Mouse (Mus musculus) kidney, embryonic 16.5 days (tissue): Measurements from ENCODE around the gene Mllt1. TPM values are rescaled to one million over a fixed set of nuclear protein-coding genes. Genes with fewer than 3 reads are reported as not detected.

ENCODE experiments used
- ATAC-seq: fragments of 200-750 bp; cut with Nextera tagmentation; 2 replicates; pipeline ENCODE4 v1.8.0; 2017; ENCODE audit warnings: moderate TSS enrichment; ENCODE audit not compliant: low FRiP score, low TSS enrichment
- H3K27ac ChIP-seq: fragments of 300-500 bp; sonication (generic); 2 replicates; pipeline ENCODE4 v1.5.1; 2014; ENCODE audit warnings: low read length
- H3K27me3 ChIP-seq: fragments of 300-500 bp; sonication (generic); 2 replicates; pipeline ENCODE4 v1.6.1; 2014; ENCODE audit warnings: low read length, control low read depth, mixed read lengths; ENCODE audit not compliant: insufficient read depth
- H3K36me3 ChIP-seq: fragments of 300-500 bp; sonication (generic); 2 replicates; pipeline ENCODE4 v1.6.1; 2014; ENCODE audit warnings: low read length, control low read depth, mixed read lengths; ENCODE audit not compliant: insufficient read depth
- H3K4me1 ChIP-seq: fragments of 300-500 bp; sonication (generic); 2 replicates; pipeline ENCODE4 v1.6.1; 2014; ENCODE audit warnings: low read length, control low read depth, mixed read lengths; ENCODE audit not compliant: insufficient read depth
- H3K4me2 ChIP-seq: fragments of 300-500 bp; sonication (generic); replicated peaks from 2 replicates; pipeline ENCODE4 v1.6.1; 2014; ENCODE audit warnings: low read depth, low read length
- H3K4me3 ChIP-seq: fragments of 300-500 bp; sonication (generic); 2 replicates; pipeline ENCODE4 v1.5.1; 2014; ENCODE audit warnings: mild to moderate bottlenecking, low read length
- H3K9ac ChIP-seq: fragments of 300-500 bp; sonication (generic); replicated peaks from 2 replicates; pipeline ENCODE4 v1.6.1; 2014; ENCODE audit warnings: low read length
- H3K9me3 ChIP-seq: fragments of 300-500 bp; sonication (generic); 2 replicates; pipeline ENCODE4 v1.6.1; 2016; ENCODE audit warnings: low read length, control low read depth
- WGBS: fragments of 180-500 bp; shearing (Covaris S2); extraction: QIAGEN DNeasy Blood & Tissue Kit; methylation state at CpG from one replicate; pipeline ENCODE4 v1.1.7; 2014; 5-methylcytosine and 5-hydroxymethylcytosine counted together
- polyA plus RNA-seq: library from polyadenylated mRNA; unstranded; fragments of >200 nt; fragmentation: Nextera tagmentation; extraction: Ambion mirVana; gene quantifications from 2 replicates; pipeline ENCODE4 v1.2.1, GENCODE M21; 2015

Mllt1 gene
- polyA plus RNA-seq, 1 experiment from 2014 or later, result 53.1 TPM

DNA sequence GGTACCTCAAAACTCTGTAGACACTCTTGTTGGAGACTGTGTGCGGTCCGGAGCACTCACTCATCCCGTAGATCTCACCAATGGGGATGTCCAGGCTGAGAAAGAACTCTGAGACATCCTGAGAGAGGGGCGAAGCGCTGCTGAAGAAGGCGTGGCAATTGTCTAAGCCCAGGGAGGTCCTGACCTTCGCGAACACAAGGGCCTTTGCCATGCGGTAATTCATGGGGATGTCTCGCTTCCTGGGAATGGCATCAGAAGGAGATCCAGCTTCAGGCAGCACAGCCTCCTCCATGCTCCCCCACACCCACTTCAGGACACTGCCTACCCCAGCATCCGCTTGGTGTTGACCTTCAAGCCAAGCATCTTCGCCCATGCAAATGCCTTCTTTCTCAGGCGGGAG lies 85.5 kb downstream of the Mllt1 start:
- WGBS, result 80% methylated on average over 13 of the region's 13 CpGs
- ATAC-seq, result no peak

DNA sequence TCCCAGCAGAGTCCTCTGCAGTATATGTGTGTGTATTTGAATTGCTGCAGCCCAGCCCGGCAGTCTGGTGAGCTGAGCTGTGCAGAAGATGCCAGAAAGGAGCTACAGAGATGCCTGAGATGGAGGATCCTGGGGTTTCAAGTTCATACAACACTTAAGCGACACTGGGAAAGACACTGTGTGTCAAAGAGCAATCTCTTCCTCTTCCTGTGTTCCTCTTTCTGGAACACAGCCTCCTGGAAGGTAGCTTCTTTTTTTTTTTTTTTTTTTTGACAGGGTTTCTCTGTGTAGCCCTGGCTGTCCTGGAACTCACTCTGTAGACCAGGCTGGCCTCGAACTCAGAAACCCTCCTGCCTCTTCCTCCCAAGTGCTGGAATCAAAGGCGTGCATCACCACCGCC lies 86.4 kb downstream of the Mllt1 start:
- WGBS, result 82% methylated on average over 5 of the region's 5 CpGs
- H3K9ac ChIP-seq, result no peak overlapping the region
- H3K27ac ChIP-seq, result no peak overlapping the region
- H3K36me3 ChIP-seq, result no peaks in the 10 kb centered on the region
- H3K4me1 ChIP-seq, result no peaks in the 10 kb centered on the region
- no peak overlapping the region for H3K4me3 ChIP-seq
- ATAC-seq, result no peak
- H3K9me3 ChIP-seq, result no peaks in the 10 kb centered on the region
- no peaks in the 10 kb centered on the region for H3K27me3 ChIP-seq
- H3K4me2 ChIP-seq, result no peak overlapping the region

More for the DNA sequence above, 85.5 kb downstream of the Mllt1 start:
- Histone ChIP-seq H3K36me3 (no peaks in the 10 kb centered on the region), H3K27ac (no peak overlapping the region), H3K27me3 (no peaks in the 10 kb centered on the region), H3K9ac (no peak overlapping the region), H3K4me1 (no peaks in the 10 kb centered on the region), H3K4me3 (no peak overlapping the region), H3K9me3 (no peaks in the 10 kb centered on the region), H3K4me2 (no peak overlapping the region)

DNA sequence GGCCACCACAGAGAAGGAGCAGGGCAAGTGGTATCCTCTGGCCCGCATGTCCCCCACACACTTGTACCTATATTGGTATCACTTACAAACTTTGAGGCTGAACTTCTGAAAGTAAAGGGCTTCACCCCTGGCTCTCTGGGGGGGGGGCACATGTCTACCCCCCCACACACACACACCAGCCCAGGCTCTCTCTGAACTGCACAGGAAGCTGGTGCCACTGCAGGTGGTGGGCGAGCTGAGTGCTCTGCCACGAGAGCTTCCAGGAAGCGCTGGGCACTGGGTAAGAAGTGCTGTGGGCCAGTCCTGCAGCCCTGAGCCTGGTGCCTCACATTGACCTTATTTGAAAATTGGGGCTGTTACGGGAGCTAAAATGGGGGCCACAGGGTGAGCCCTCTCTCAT lies 91.5 kb downstream of the Mllt1 start:
- no peaks in the 10 kb centered on the region for H3K27me3 ChIP-seq
- H3K27ac ChIP-seq, result no peak overlapping the region
- no peaks in the 10 kb centered on the region for H3K9me3 ChIP-seq
- no peak overlapping the region for H3K9ac ChIP-seq
- no peak overlapping the region for H3K4me3 ChIP-seq
- no peaks in the 10 kb centered on the region for H3K4me1 ChIP-seq
- H3K4me2 ChIP-seq, result no peak overlapping the region
- no peak for ATAC-seq
- WGBS, result 81% methylated on average over 5 of the region's 5 CpGs
- H3K36me3 ChIP-seq, result no peaks in the 10 kb centered on the region

Other genes with a start within 250 kb of the Mllt1 start
- gene Ndufa11, start 217.6 kb downstream of the Mllt1 start, polyA plus RNA-seq, result 479 and 501 TPM in 2 replicates
- gene Vmac, start 217.4 kb downstream of the Mllt1 start, polyA plus RNA-seq, result 22.4 and 23.2 TPM in 2 replicates
- gene Nrtn, start 177.9 kb downstream of the Mllt1 start, polyA plus RNA-seq, result 5.4 and 5.8 TPM in 2 replicates
- gene Dus3l, start 170.7 kb downstream of the Mllt1 start, polyA plus RNA-seq, result 55.4 and 59.7 TPM in 2 replicates
- gene Prr22, start 165.2 kb downstream of the Mllt1 start, polyA plus RNA-seq, result 1.6 and 1.8 TPM in 2 replicates
- 3.4 and 4.4 TPM in 2 replicates for gene Rfx2, start 104.4 kb downstream of the Mllt1 start, polyA plus RNA-seq
- not detected in 2 replicates for gene Acsbg2, start 61.0 kb downstream of the Mllt1 start, polyA plus RNA-seq
- 0.24 and 0.58 TPM in 2 replicates for gene 1700061G19Rik, start 59.9 kb downstream of the Mllt1 start, polyA plus RNA-seq
- not detected in 2 replicates for gene Acer1, start 46.7 kb upstream of the Mllt1 start, polyA plus RNA-seq
- 175 and 178 TPM in 2 replicates for gene Clpp, start 54.9 kb upstream of the Mllt1 start, polyA plus RNA-seq
- gene Alkbh7, start 61.9 kb upstream of the Mllt1 start, polyA plus RNA-seq, result 57.4 and 58.0 TPM in 2 replicates
- 0.64 TPM in 1 of 2 replicates, not detected in the other for gene Pspn, start 64.6 kb upstream of the Mllt1 start, polyA plus RNA-seq
- gene Gtf2f1, start 75.9 kb upstream of the Mllt1 start, polyA plus RNA-seq, result 71.4 and 74.0 TPM in 2 replicates
- 0.78 and 0.80 TPM in 2 replicates for gene Gm17949, start 76.1 kb upstream of the Mllt1 start, polyA plus RNA-seq
- 25.6 and 27.9 TPM in 2 replicates for gene Khsrp, start 96.1 kb upstream of the Mllt1 start, polyA plus RNA-seq
- not detected in 2 replicates for gene Slc25a41, start 106.2 kb upstream of the Mllt1 start, polyA plus RNA-seq
- gene Crb3, start 123.7 kb upstream of the Mllt1 start, polyA plus RNA-seq, result 61.8 and 69.1 TPM in 2 replicates
- 11.2 and 14.0 TPM in 2 replicates for gene Slc25a23, start 124.4 kb upstream of the Mllt1 start, polyA plus RNA-seq
- 5.6 and 6.8 TPM in 2 replicates for gene Dennd1c, start 143.1 kb upstream of the Mllt1 start, polyA plus RNA-seq
- 25.2 and 31.8 TPM in 2 replicates for gene Tubb4a, start 152.4 kb upstream of the Mllt1 start, polyA plus RNA-seq
- gene Tnfsf9, start 169.9 kb upstream of the Mllt1 start, polyA plus RNA-seq, result 9.9 and 11.7 TPM in 2 replicates
- not detected in 2 replicates for gene Cd70, start 214.4 kb upstream of the Mllt1 start, polyA plus RNA-seq